Mouse (Mus musculus): ENCODE measurements around the gene Rnf216. TPM values are rescaled to one million over a fixed set of nuclear protein-coding genes. Genes with fewer than 3 reads are reported as not detected.
A peak's percentile ranks its signal among the peaks of the same experiment; 100 is the strongest.

The Rnf216 gene
- polyA plus RNA-seq, 1 experiment from 2014 or later, result 29.2 TPM

DNA sequence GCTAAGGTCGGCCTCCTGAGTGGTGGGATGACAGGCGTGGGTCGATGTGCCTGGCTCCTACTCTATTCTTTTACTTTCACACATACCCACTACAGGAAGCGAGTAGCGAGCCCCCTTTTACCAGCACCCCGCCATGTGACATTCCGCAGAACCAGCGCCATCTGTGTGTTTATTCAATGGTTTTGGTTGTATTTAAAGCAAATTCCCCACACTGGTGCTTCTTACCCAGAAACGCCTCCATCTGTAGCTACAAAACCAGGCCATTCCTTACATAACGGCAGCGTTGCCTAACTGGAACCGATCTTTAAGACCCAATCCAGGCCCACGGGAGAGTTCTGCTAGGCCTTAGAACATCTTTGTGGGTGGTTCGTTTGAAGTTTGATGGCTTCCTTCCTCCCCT is 144.4 kb downstream of the Rnf216 start:
- Histone ChIP-seq H3K36me3 (ENCODE audit: control insufficient read depth, insufficient read depth, low read length) (peaks cover 49% of the 10 kb centered on the region), H3K4me3 (ENCODE audit: low read depth, low read length) (no peak overlapping the region)
- 94% methylated on average over 14 of the region's 14 CpGs for WGBS

DNA sequence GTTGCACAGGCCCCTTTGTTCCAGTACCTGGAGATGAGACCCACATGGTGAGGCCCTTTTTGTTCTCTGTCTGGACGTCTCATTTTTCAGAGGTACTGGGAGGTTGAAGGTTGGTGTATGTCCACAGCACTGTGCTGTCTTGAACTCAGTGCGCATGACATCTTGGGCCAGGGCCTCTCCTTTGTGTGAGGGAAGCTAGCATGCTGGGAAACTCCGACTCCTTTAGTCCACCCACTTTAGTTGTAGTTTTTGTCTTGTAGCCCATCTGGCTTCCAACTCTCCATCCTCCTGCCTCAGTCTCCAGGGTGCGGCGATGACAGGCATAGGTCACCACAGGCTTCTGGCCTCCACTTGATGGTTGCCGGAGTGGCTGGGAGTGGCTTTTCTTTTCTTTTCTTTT is 148.1 kb downstream of the Rnf216 start:
- Histone ChIP-seq H3K4me1 (ENCODE audit: control insufficient read depth, insufficient read depth, low read length) (peaks cover 27% of the 10 kb centered on the region), H3K36me3 (ENCODE audit: control insufficient read depth, insufficient read depth, low read length) (peaks cover 19% of the 10 kb centered on the region), H3K4me3 (ENCODE audit: low read depth, low read length) (peak overlapping the region; percentile 91; the same call in 1 of the 2 replicates), H3K4me2 (peak overlapping the region; percentile 91), H3K9me3 (ENCODE audit: control insufficient read depth, low read length) (no peaks in the 10 kb centered on the region), H3K9ac (ENCODE audit: low read length) (peak overlapping the region; percentile 98), H3K27me3 (ENCODE audit: control insufficient read depth, insufficient read depth, low read length) (no peaks in the 10 kb centered on the region), H3K27ac (ENCODE audit: low read depth, low read length) (0 out of 2 replicates have a peak overlapping the region, but pooled peaks have one; percentile 22)
- DNase-seq (ENCODE audit: low spot score, missing footprints) (peak; percentile 87), ATAC-seq (ENCODE audit: low FRiP score) (no peak)
- WGBS, result 69% methylated on average over 6 of the region's 6 CpGs

More for the DNA sequence above, 144.4 kb downstream of the Rnf216 start:
- DNase-seq (ENCODE audit: low spot score, missing footprints) (no peak), ATAC-seq (ENCODE audit: low FRiP score) (no peak)
- Histone ChIP-seq H3K27ac (ENCODE audit: low read depth, low read length) (no peak overlapping the region), H3K9ac (ENCODE audit: low read length) (no peak overlapping the region), H3K9me3 (ENCODE audit: control insufficient read depth, low read length) (peaks cover 5% of the 10 kb centered on the region; the same call in 1 of the 2 replicates), H3K27me3 (ENCODE audit: control insufficient read depth, insufficient read depth, low read length) (no peaks in the 10 kb centered on the region), H3K4me1 (ENCODE audit: control insufficient read depth, insufficient read depth, low read length) (peaks cover 18% of the 10 kb centered on the region), H3K4me2 (no peak overlapping the region)

- H3K4me1 ChIP-seq (ENCODE audit: control insufficient read depth, insufficient read depth, low read length), result peaks cover 27% of the 10 kb centered on the region
- no peaks in the 10 kb centered on the region for H3K27me3 ChIP-seq (ENCODE audit: control insufficient read depth, insufficient read depth, low read length)
- peak overlapping the region; percentile 91 for H3K4me3 ChIP-seq (ENCODE audit: low read depth, low read length)
- H3K9me3 ChIP-seq (ENCODE audit: control insufficient read depth, low read length), result no peaks in the 10 kb centered on the region
- H3K4me2 ChIP-seq, result peak overlapping the region; percentile 91
- no peak for ATAC-seq (ENCODE audit: low FRiP score)
- WGBS, result 41% methylated on average over 17 of the region's 17 CpGs
- H3K9ac ChIP-seq (ENCODE audit: low read length), result peak overlapping the region; percentile 98
- peaks cover 14% of the 10 kb centered on the region for H3K36me3 ChIP-seq (ENCODE audit: control insufficient read depth, insufficient read depth, low read length)
- H3K27ac ChIP-seq (ENCODE audit: low read depth, low read length), result peak overlapping the region; percentile 22
- DNase-seq (ENCODE audit: low spot score, missing footprints), result peak; percentile 95
Observed at GRCm38 (mm10) chr5:142963705-142964494, 148.9 kb downstream of the Rnf216 start.

- Histone ChIP-seq H3K4me1 (ENCODE audit: control insufficient read depth, insufficient read depth, low read length) (peaks cover 27% of the 10 kb centered on the region), H3K36me3 (ENCODE audit: control insufficient read depth, insufficient read depth, low read length) (peaks cover 13% of the 10 kb centered on the region), H3K4me2 (peak overlapping the region; percentile 91), H3K27ac (ENCODE audit: low read depth, low read length) (peak overlapping the region; percentile 22; the same call in 1 of the 2 replicates), H3K9ac (ENCODE audit: low read length) (peak overlapping the region; percentile 98), H3K4me3 (ENCODE audit: low read depth, low read length) (peak overlapping the region; percentile 91), H3K27me3 (ENCODE audit: control insufficient read depth, insufficient read depth, low read length) (no peaks in the 10 kb centered on the region), H3K9me3 (ENCODE audit: control insufficient read depth, low read length) (no peaks in the 10 kb centered on the region)
- 8% methylated on average over 13 of the region's 13 CpGs for WGBS
- DNase-seq (ENCODE audit: low spot score, missing footprints), result peak; percentile 94
- ATAC-seq (ENCODE audit: low FRiP score), result no peak
Observed at GRCm38 (mm10) chr5:142963003-142963704, 149.6 kb downstream of the Rnf216 start.

GRCm38 (mm10) chr5:142962444-142962961 is 150.3 kb downstream of the Rnf216 start:
- H3K9ac ChIP-seq (ENCODE audit: low read length), result peak overlapping the region; percentile 98
- H3K4me1 ChIP-seq (ENCODE audit: control insufficient read depth, insufficient read depth, low read length), result peaks cover 27% of the 10 kb centered on the region
- H3K27me3 ChIP-seq (ENCODE audit: control insufficient read depth, insufficient read depth, low read length), result no peaks in the 10 kb centered on the region
- H3K4me2 ChIP-seq, result peak overlapping the region; percentile 91
- ATAC-seq (ENCODE audit: low FRiP score) (no peak), DNase-seq (ENCODE audit: low spot score, missing footprints) (no peak)
- WGBS, result 1% methylated on average over 11 of the region's 11 CpGs
- peak overlapping the region; percentile 98 for H3K27ac ChIP-seq (ENCODE audit: low read depth, low read length)
- H3K4me3 ChIP-seq (ENCODE audit: low read depth, low read length), result peak overlapping the region; percentile 91
- H3K36me3 ChIP-seq (ENCODE audit: control insufficient read depth, insufficient read depth, low read length), result peaks cover 8% of the 10 kb centered on the region; the same call in 1 of the 2 replicates
- H3K9me3 ChIP-seq (ENCODE audit: control insufficient read depth, low read length), result no peaks in the 10 kb centered on the region

GRCm38 (mm10) chr5:142961881-142962443 is 150.8 kb downstream of the Rnf216 start:
- Histone ChIP-seq H3K4me2 (peak overlapping the region; percentile 91), H3K27me3 (ENCODE audit: control insufficient read depth, insufficient read depth, low read length) (no peaks in the 10 kb centered on the region), H3K9me3 (ENCODE audit: control insufficient read depth, low read length) (no peaks in the 10 kb centered on the region), H3K4me1 (ENCODE audit: control insufficient read depth, insufficient read depth, low read length) (peaks cover 27% of the 10 kb centered on the region), H3K9ac (ENCODE audit: low read length) (peak overlapping the region; percentile 98), H3K4me3 (ENCODE audit: low read depth, low read length) (peak overlapping the region; percentile 91), H3K27ac (ENCODE audit: low read depth, low read length) (peak overlapping the region; percentile 98), H3K36me3 (ENCODE audit: control insufficient read depth, insufficient read depth, low read length) (peaks cover 4% of the 10 kb centered on the region; the same call in 1 of the 2 replicates)
- DNase-seq (ENCODE audit: low spot score, missing footprints), result peak; percentile 99
- WGBS, result under 1% methylated on average over 42 of the region's 43 CpGs
- peak; percentile 89 for ATAC-seq (ENCODE audit: low FRiP score)

DNA sequence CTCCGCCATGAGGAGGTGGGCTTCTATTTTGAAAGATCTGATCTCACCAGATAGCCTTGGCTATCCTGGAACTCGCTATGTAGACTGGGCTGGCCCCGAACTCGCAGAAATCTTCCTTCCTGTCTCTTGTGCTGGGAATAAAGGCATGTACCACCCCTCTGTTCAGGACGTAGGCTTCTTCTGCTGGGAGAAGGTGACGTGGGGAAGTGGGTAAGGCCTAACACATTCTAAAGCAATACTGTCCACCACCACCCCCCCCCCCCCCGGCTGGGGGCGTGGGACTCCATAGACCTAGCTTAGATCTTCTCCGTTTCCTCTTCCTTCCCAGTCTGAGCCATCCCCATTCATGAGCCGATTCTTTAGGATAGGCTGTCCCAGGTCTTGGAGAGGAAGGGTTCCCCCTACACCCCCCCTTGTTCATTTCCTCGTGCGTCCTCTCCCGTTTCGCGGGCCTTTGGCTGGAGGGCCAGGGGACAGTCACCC is 151.4 kb downstream of the Rnf216 start:
- H3K36me3 ChIP-seq (ENCODE audit: control insufficient read depth, insufficient read depth, low read length), result peaks cover 4% of the 10 kb centered on the region; the same call in 1 of the 2 replicates
- ATAC-seq (ENCODE audit: low FRiP score) (peak; percentile 59), DNase-seq (ENCODE audit: low spot score, missing footprints) (peak; percentile 97)
- H3K4me1 ChIP-seq (ENCODE audit: control insufficient read depth, insufficient read depth, low read length), result peaks cover 27% of the 10 kb centered on the region
- WGBS, result under 1% methylated on average over 15 of the region's 15 CpGs
- peak overlapping the region; percentile 98 for H3K9ac ChIP-seq (ENCODE audit: low read length)
- peak overlapping the region; percentile 91 for H3K4me2 ChIP-seq
- no peaks in the 10 kb centered on the region for H3K27me3 ChIP-seq (ENCODE audit: control insufficient read depth, insufficient read depth, low read length)
- no peaks in the 10 kb centered on the region for H3K9me3 ChIP-seq (ENCODE audit: control insufficient read depth, low read length)
- H3K4me3 ChIP-seq (ENCODE audit: low read depth, low read length), result peak overlapping the region; percentile 91
- H3K27ac ChIP-seq (ENCODE audit: low read depth, low read length), result peak overlapping the region; percentile 98

GRCm38 (mm10) chr5:142960775-142961271 is 152.0 kb downstream of the Rnf216 start:
- no peaks in the 10 kb centered on the region; the same call in 1 of the 2 replicates for H3K36me3 ChIP-seq (ENCODE audit: control insufficient read depth, insufficient read depth, low read length)
- under 1% methylated on average over 59 of the region's 59 CpGs for WGBS
- H3K27ac ChIP-seq (ENCODE audit: low read depth, low read length), result peak overlapping the region; percentile 98
- H3K4me3 ChIP-seq (ENCODE audit: low read depth, low read length), result peak overlapping the region; percentile 91
- no peak for ATAC-seq (ENCODE audit: low FRiP score)
- no peaks in the 10 kb centered on the region for H3K9me3 ChIP-seq (ENCODE audit: control insufficient read depth, low read length)
- peak; percentile 92 for DNase-seq (ENCODE audit: low spot score, missing footprints)
- H3K4me2 ChIP-seq, result peak overlapping the region; percentile 91
- peaks cover 24% of the 10 kb centered on the region for H3K4me1 ChIP-seq (ENCODE audit: control insufficient read depth, insufficient read depth, low read length)
- peak overlapping the region; percentile 98 for H3K9ac ChIP-seq (ENCODE audit: low read length)
- H3K27me3 ChIP-seq (ENCODE audit: control insufficient read depth, insufficient read depth, low read length), result no peaks in the 10 kb centered on the region

Data from midbrain, embryonic 11.5 days (tissue).